Mouse (Mus musculus): ENCODE results near the gene Tango2.

Tango2 gene

DNA sequence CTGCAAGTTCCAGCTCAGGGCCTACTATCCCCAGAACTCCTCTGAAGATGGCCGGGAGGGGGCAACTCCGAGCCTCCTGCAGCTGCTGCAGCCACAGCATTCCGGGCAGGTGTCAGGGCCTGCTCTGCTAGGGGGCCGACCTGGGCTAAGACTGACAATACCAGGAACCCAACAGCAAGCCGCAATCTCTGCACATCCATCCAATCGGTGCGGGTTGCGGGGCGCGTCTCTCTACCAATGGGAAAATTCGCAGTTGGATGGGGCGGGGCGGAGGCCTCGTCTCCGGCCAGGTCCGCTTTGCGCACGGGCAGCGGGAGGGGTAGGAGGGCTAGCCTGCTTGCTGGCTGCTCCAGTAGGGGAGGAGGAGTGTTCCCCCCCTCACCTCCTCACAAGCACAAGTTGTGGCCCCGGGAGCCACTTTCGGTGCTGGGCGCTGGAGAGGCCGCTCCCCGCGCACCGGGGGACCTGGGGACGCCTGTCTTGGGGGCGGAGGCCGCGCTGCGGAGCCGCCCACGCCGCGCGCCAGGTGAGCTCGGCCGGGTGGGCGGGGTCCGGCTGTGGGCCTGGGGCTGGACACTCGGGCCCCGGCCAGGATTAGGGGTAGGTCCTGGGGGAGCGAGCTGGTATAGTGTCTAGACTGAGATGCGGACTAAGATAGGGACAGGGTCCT lies at the start of gene Tango2, which contains the start of gene Arvcf:
Tango2 (minus strand) TSS at position 173 of the 670 bp plus-strand sequence.
Arvcf (plus strand) TSS at position 252 of the 670 bp plus-strand sequence.
- DNase-seq: peak; percentile 94 to 96

- DNase-seq: no peak
These were observed 49.1 kb upstream of the Tango2 start for GRCm38 (mm10) chr16:18396791-18397621.

- peak; percentile 47 to 58 for DNase-seq
These were observed 48.3 kb upstream of the Tango2 start for GRCm38 (mm10) chr16:18396201-18396600.

DNA sequence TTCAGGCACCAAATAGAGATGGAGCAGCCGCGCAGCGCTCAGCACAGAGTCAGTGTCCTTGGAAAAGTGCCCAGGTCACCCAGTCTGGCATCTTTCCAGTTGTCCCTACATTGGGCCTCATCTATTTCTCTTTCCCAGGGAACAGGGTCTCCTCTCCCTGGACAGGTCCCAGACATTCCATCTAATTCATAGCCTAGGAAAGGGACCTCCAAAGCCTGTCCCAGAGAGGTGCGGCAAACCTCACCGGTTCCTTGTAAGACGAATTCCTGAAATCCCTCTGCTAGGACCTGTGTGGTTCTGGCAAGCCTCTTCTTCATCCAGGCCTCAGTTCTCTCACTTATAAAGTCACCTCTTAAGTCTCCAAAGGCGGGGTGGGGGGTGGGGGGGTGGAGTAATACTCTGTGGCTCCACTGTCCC lies 47.7 kb upstream of the Tango2 start:
- peak; percentile 74 to 75 for DNase-seq

- no peak for DNase-seq
These were observed 47.1 kb upstream of the Tango2 start for GRCm38 (mm10) chr16:18394777-18395619.

DNA sequence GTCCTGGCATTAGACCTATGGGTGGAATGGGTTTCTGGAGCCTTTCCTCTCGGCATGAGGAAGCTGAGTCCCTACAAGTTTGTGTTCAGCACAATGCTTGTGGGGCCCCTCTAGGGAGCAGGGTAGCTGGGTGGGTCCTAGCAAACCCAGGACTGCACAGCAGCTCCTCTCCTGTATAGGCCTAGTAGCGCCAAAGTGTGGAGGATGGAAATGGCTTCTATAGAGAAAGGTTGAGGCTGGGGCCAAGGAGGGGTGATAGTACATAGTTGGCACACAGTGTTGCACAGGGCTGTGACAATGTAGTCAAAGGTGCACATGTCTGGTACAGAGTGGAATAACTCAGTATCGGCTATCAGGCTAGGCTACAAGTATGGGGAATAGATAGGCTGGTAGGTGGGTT lies 46.2 kb upstream of the Tango2 start:
- DNase-seq: no peak

DNA sequence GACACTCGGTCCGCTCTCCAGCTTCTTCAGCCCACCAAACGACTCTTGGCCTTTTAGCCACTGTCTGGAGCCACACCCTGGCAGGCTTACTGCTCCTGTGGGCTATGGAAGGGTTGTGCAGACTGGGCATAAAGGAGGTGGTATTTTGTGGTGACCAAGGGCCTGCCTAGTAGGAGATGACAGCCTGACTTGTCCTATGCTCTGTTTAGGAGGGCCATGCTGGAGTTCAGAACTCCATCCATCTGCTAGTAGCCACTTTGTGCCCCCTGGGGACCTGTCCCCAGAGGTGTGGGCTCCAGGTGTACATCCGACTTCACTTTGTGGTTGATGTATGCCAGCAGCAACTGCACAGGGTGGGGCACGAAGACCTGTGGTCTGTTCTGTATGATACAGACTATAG lies 45.7 kb upstream of the Tango2 start:
- no peak for DNase-seq

DNA sequence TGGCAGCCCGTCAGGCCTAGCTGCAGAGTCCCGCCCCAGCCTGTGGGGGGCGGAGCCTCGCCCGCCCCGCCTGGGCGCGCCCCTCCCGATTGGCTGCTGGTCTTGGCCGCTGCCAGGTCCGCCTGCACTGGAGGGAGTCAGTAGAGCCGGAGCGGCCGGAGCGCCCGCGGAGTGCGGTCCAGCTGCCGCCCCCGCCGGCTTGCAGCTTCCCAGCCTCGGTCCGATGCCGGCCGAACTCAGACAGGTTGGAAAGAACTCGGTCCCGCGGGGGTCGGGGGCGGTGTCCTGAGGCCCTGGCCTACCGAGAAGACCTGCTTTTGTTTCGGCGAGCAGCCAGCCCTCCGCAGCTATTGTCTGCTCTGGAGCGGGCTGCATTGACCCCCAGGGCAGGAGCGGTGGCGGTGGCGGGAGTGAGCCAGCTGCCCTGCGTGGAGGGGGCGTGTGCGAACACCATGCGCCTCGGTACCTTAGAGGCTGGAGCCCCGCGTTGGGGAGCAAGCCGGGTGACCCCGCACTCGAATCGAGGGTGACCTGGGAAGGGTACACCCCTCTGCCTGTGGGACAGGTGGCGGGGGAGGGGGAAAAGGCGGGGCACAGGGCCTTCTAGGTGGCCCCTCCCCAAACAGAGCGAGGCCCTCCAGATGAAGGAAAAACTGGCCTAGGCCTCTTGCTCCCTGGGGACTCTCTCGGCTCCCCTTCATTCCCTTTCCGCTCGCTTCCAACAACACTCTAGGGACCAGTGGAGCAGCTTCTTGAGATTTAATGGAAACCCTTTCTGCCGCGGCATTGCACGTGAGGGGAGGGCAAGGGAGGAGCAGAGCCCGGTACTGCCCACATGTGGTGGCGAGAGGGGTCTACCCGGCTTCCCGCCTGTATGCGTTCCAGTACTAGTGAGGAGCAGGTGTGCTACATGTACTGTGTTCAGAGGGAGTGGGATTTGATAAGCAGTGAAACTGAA lies 44.8 kb upstream of the Tango2 start:
- peak; percentile 89 to 94 for DNase-seq

GRCm38 (mm10) chr16:18391728-18392127 lies 43.8 kb upstream of the Tango2 start:
- DNase-seq: no peak

DNA sequence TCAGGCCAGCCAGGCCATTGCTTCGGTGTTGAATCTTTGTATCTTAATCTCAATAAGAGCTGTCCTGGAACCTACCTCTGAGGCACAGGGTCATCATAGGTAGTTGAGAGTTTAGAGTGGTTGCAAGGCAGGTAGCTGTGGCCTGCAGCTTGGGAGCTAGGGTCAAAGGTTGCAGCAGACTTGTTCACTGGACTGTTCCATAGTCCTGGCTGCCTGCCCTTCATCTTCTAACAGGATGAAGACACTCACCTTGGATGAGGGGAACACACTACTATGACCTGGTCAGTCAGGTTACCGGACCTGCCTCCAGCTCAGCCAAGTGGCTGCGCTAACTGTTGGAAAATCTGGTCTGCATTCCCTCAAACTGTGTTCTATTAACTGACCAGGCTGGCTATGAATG lies 43.2 kb upstream of the Tango2 start:
- DNase-seq: peak in 1 of 2 experiments; percentile 3

DNA sequence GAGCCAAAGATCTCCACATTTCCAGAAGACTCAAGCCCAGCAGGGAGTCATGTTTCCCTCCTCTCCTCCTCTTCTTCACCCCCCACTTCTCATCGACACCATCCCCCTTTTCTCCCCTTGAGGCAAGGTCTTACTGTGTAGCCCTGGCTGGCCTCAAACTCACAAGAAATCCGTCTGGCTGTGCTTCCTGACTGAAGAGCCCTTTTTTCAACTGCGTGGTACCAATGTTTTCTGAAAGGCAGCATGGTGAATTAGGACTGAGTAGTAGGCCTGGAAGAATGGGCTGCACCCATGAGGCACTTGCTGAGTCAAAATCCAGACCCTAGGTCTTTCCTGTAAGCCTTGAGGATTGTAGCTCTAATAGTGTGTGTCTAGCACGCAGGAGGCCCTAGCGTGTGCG lies 42.5 kb upstream of the Tango2 start:
- DNase-seq: peak in 1 of 2 experiments; percentile 0

DNA sequence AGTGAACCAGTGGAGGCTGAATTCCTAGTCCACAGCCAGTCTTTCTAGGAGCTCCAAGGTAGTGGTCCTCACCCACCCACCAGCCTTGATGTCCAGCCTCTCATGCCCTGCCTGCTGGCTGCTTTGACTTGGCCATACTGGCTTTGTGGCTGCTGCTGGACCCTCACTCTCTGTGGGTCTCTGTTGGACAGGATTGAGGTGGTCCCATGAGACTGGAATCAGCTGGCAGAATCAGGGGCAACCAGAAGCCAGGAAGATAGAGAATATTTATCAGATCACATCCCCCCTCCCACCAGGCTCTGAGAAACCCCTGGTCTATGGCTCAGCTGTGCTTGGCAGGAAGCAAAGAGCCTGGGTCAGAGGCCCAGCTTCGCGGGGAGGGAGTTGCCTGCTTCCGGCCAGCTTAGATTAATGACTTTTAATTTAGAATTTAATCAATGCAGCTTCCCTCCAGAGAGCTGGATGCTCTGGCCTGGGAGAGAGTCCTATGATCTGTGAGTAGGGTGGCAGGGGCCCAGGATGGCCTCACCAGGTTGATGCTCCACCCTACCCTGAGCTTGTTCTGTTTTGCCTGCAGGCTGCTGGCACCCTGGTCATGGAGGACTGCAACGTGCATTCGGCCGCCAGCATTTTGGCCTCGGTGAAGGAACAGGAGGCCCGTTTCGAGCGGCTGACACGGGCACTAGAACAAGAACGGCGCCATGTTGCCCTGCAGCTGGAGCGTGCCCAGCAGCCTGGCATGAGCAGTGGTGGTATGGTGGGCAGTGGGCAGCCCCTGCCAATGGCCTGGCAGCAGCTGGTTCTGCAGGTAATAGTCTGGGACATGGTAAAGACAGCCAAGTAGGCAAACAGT lies 40.9 kb upstream of the Tango2 start:
- DNase-seq: peak; percentile 47 to 65

- peak; percentile 52 to 60 for DNase-seq
These were observed 40.0 kb upstream of the Tango2 start for GRCm38 (mm10) chr16:18387704-18388582.

DNA sequence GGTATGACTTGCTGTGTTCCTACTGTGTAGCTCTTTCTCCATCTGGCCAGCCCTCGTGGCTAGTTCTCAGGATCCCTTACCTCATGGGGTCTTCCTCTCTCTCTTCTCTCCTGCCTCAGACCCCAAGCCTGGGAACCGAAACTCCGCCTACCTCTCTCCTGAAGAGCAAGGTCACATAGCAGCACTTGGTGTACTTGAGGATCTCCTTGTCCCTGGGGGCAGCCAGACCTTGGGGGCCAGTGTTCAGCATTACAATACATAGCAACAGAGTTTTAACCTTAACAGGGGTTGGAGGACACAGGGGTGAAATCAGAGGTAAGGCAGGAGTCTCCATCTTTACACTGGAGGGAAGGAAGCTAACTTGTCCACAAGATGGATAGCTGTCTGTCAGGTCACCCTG lies 39.1 kb upstream of the Tango2 start:
- DNase-seq: peak in 1 of 2 experiments; percentile 1

GRCm38 (mm10) chr16:18386451-18386850 lies 38.5 kb upstream of the Tango2 start:
- DNase-seq: no peak

DNA sequence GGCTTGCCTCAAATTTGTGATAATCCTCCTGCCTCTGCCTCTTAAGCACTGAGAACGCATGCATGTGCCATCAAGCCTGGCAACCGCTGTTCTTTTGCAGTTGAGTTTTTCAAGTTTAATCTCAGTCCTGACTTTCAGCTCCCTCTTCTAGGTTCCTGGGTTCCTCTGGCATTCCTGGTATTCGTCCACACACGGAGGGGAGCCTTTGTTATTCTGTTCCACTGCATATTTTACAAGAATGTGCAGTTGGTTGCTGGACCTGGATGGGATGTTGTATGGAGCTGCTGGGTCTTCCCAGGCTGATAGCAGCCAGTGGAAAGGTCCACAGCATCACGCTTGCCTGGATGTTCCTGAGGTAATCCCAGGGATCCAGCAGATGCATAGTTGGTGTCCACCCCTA lies 37.5 kb upstream of the Tango2 start:
- peak in 1 of 2 experiments; percentile 9 for DNase-seq

DNA sequence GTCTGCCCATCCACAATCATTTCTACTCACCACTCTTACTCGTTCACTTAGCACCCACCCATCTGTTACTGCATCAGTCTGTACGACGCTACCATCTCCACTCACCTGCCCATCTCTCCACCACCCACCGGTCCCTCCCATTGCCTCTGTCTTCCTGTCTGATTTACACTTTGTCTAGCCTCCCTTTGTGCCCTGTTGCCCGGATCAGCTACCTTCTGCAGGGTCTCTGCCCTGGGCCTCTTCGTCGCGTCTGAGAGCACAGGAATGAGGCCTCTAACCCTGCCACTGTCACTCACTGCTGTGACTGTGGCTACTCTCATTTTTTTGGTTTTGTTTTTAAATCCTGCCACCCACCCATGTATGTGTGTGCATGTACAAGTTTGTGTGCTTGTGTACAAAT lies 36.8 kb upstream of the Tango2 start:
- DNase-seq: peak in 1 of 2 experiments; percentile 19

GRCm38 (mm10) chr16:18384211-18384610 lies 36.3 kb upstream of the Tango2 start:
- peak in 1 of 2 experiments; percentile 34 for DNase-seq

GRCm38 (mm10) chr16:18383756-18384155 lies 35.9 kb upstream of the Tango2 start:
- DNase-seq: peak in 1 of 2 experiments; percentile 66
